Mouse (Mus musculus): ENCODE results near the gene Strap. TPM values are rescaled to one million over a fixed set of nuclear protein-coding genes. Genes with fewer than 3 reads are reported as not detected.

Strap gene
- total RNA-seq, 1 experiment, result 109 TPM

DNA sequence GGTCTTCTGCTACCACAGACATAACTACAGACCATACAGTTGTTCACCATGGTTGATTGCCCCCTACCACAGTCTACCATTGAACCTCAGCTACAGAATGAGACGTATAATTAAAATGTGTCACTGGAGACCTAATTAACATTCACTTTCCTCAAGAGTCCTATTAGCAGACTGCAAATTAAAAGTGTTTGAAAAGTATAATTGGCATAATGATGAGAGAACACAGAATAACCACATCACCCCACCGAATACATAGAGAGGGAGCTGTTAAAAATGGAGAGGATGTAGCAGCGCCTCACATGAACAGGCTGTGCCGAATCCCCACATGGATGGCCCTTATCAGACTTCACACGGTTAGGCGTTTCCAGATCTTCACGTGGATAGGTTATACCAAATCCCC, 35.4 kb upstream of the Strap start:
- TF ChIP-seq ZC3H11A (IDR thresholded peaks at IDR 0.05; ENCODE audit: borderline replicate concordance, low read depth, low read length) (no peak), MAFK (IDR thresholded peaks at IDR 0.05; ENCODE audit: insufficient read depth, low read depth, low read length) (no peak), HCFC1 (IDR thresholded peaks at IDR 0.05; ENCODE audit: borderline replicate concordance, insufficient read depth, low read length) (no peak), ZNF384 (IDR thresholded peaks at IDR 0.05; ENCODE audit: low read depth, low read length) (no peak), CHD2 (IDR thresholded peaks at IDR 0.05; ENCODE audit: low read depth, low read length) (no peak)
- in situ Hi-C loops (cut with MboI; ENCODE audit: low sequenced_read_pairs in 2 of 2, unreplicated experiment in 2 of 2), result no loop called here
- DNase-seq (ENCODE audit: low read depth, low spot score), result no peak
- no peak overlapping the region for H3K27ac ChIP-seq (ENCODE audit: insufficient read depth, low read depth, low read length, poor library complexity, severe bottlenecking)
- no peaks in the 10 kb centered on the region for H3K4me1 ChIP-seq (ENCODE audit: control insufficient read depth in 2 of 2, insufficient read depth in 2 of 2, low read length in 2 of 2, poor library complexity in 1 of 2)
- H3K9me3 ChIP-seq (ENCODE audit: control insufficient read depth, insufficient read depth, low read depth, low read length), result no peaks in the 10 kb centered on the region
- no peaks in the 10 kb centered on the region for H3K36me3 ChIP-seq (ENCODE audit: control insufficient read depth, insufficient read depth, low read length, poor library complexity, severe bottlenecking)
- H3K4me3 ChIP-seq (ENCODE audit: insufficient read depth in 1 of 2, low read depth in 1 of 2, low read length in 2 of 2, poor library complexity in 1 of 2, severe bottlenecking in 1 of 2), result no peak overlapping the region
- H3K9ac ChIP-seq (ENCODE audit: insufficient read depth, low read depth, low read length, poor library complexity, severe bottlenecking), result no peak overlapping the region

DNA sequence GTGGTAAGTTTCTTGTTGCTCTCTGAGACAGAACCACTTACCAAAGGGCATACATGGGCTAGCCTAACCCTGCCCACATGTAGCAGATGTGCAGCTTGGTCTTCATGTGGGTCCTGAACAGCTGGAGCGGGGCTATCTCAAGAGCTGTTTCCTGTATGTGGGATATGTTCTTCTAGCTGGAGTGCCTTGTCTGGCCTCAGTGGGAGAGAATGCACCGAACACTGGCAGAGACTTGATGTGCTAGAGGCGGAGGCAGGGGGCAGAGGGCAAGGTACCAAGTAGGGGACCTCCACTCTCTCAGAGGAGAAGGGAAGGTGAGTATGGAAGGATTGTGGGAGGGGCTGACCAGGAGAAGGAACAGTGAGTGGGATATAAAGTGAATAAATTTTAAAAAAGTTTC, 32.7 kb upstream of the Strap start:
- H3K4me3 ChIP-seq (ENCODE audit: insufficient read depth in 1 of 2, low read depth in 1 of 2, low read length in 2 of 2, poor library complexity in 1 of 2, severe bottlenecking in 1 of 2), result no peak overlapping the region
- no peaks in the 10 kb centered on the region for H3K36me3 ChIP-seq (ENCODE audit: control insufficient read depth, insufficient read depth, low read length, poor library complexity, severe bottlenecking)
- H3K9ac ChIP-seq (ENCODE audit: insufficient read depth, low read depth, low read length, poor library complexity, severe bottlenecking), result no peak overlapping the region
- no peaks in the 10 kb centered on the region for H3K9me3 ChIP-seq (ENCODE audit: control insufficient read depth, insufficient read depth, low read depth, low read length)
- DNase-seq (ENCODE audit: low read depth, low spot score), result no peak
- H3K27ac ChIP-seq (ENCODE audit: insufficient read depth, low read depth, low read length, poor library complexity, severe bottlenecking), result no peak overlapping the region
- in situ Hi-C loops (cut with MboI; ENCODE audit: low sequenced_read_pairs in 2 of 2, unreplicated experiment in 2 of 2), result loop anchor here (25.0 kb wide), 1 partner anchor 290 kb away; no protein-coding TSS in a partner anchor
- TF ChIP-seq HCFC1 (IDR thresholded peaks at IDR 0.05; ENCODE audit: borderline replicate concordance, insufficient read depth, low read length) (no peak), ZNF384 (IDR thresholded peaks at IDR 0.05; ENCODE audit: low read depth, low read length) (no peak), CHD2 (IDR thresholded peaks at IDR 0.05; ENCODE audit: low read depth, low read length) (no peak), MAFK (IDR thresholded peaks at IDR 0.05; ENCODE audit: insufficient read depth, low read depth, low read length) (no peak), ZC3H11A (IDR thresholded peaks at IDR 0.05; ENCODE audit: borderline replicate concordance, low read depth, low read length) (no peak)
- no peaks in the 10 kb centered on the region for H3K4me1 ChIP-seq (ENCODE audit: control insufficient read depth in 2 of 2, insufficient read depth in 2 of 2, low read length in 2 of 2, poor library complexity in 1 of 2)

GRCm38 (mm10) chr6:137702918-137703317, 32.0 kb upstream of the Strap start:
- no peak for DNase-seq (ENCODE audit: low read depth, low spot score)
- TF ChIP-seq HCFC1 (IDR thresholded peaks at IDR 0.05; ENCODE audit: borderline replicate concordance, insufficient read depth, low read length) (no peak), MAFK (IDR thresholded peaks at IDR 0.05; ENCODE audit: insufficient read depth, low read depth, low read length) (no peak), ZNF384 (IDR thresholded peaks at IDR 0.05; ENCODE audit: low read depth, low read length) (no peak), CHD2 (IDR thresholded peaks at IDR 0.05; ENCODE audit: low read depth, low read length) (no peak)
- H3K9ac ChIP-seq (ENCODE audit: insufficient read depth, low read depth, low read length, poor library complexity, severe bottlenecking), result no peak overlapping the region
- in situ Hi-C loops (cut with MboI; ENCODE audit: low sequenced_read_pairs in 2 of 2, unreplicated experiment in 2 of 2), result loop anchor here (25.0 kb wide), 1 partner anchor 291 kb away; no protein-coding TSS in a partner anchor
- H3K4me1 ChIP-seq (ENCODE audit: control insufficient read depth in 2 of 2, insufficient read depth in 2 of 2, low read length in 2 of 2, poor library complexity in 1 of 2), result no peaks in the 10 kb centered on the region
- H3K27ac ChIP-seq (ENCODE audit: insufficient read depth, low read depth, low read length, poor library complexity, severe bottlenecking), result no peak overlapping the region
- no peaks in the 10 kb centered on the region for H3K36me3 ChIP-seq (ENCODE audit: control insufficient read depth, insufficient read depth, low read length, poor library complexity, severe bottlenecking)
- no peak overlapping the region for H3K4me3 ChIP-seq (ENCODE audit: insufficient read depth in 1 of 2, low read depth in 1 of 2, low read length in 2 of 2, poor library complexity in 1 of 2, severe bottlenecking in 1 of 2)
- no peaks in the 10 kb centered on the region for H3K9me3 ChIP-seq (ENCODE audit: control insufficient read depth, insufficient read depth, low read depth, low read length)

GRCm38 (mm10) chr6:137703431-137703830, 31.4 kb upstream of the Strap start:
- no peaks in the 10 kb centered on the region for H3K36me3 ChIP-seq (ENCODE audit: control insufficient read depth, insufficient read depth, low read length, poor library complexity, severe bottlenecking)
- DNase-seq (ENCODE audit: low read depth, low spot score), result no peak

More at GRCm38 (mm10) chr6:137703431-137703830, 31.4 kb upstream of the Strap start:
- TF ChIP-seq HCFC1 (IDR thresholded peaks at IDR 0.05; ENCODE audit: borderline replicate concordance, insufficient read depth, low read length) (no peak), CHD2 (IDR thresholded peaks at IDR 0.05; ENCODE audit: low read depth, low read length) (no peak), ZC3H11A (IDR thresholded peaks at IDR 0.05; ENCODE audit: borderline replicate concordance, low read depth, low read length) (no peak)
- Histone ChIP-seq H3K9me3 (ENCODE audit: control insufficient read depth, insufficient read depth, low read depth, low read length) (no peaks in the 10 kb centered on the region), H3K4me1 (ENCODE audit: control insufficient read depth in 2 of 2, insufficient read depth in 2 of 2, low read length in 2 of 2, poor library complexity in 1 of 2) (no peaks in the 10 kb centered on the region), H3K9ac (ENCODE audit: insufficient read depth, low read depth, low read length, poor library complexity, severe bottlenecking) (no peak overlapping the region), H3K4me3 (ENCODE audit: insufficient read depth in 1 of 2, low read depth in 1 of 2, low read length in 2 of 2, poor library complexity in 1 of 2, severe bottlenecking in 1 of 2) (no peak overlapping the region), H3K27ac (ENCODE audit: insufficient read depth, low read depth, low read length, poor library complexity, severe bottlenecking) (no peak overlapping the region)
- in situ Hi-C loops (cut with MboI; ENCODE audit: low sequenced_read_pairs in 2 of 2, unreplicated experiment in 2 of 2), result loop anchor here (25.0 kb wide), 1 partner anchor 291 kb away; no protein-coding TSS in a partner anchor
